In genomic region chr15:93336925-93337761, GRCm38 (mm10) we compare ENCODE assay signal across 7 mouse cellular contexts. TPM values are rescaled to one million over a fixed set of nuclear protein-coding genes. Genes with fewer than 3 reads are reported as not detected.
DNase-seq lines count a peak whose midpoint lies in the region; ATAC-seq and TF ChIP-seq lines count a peak whose summit lies in the region.

Gene Yaf2, minus strand, starts transcription at chr15:93336935.

- peak within 1 kb of the TSS; percentile 84 for H3K9ac ChIP-seq in embryonic facial prominence, embryonic 12.5 days
- H3K9ac ChIP-seq in limb, embryonic 12.5 days (replicated peaks), result peak within 1 kb of the TSS; percentile 84
- peak within 1 kb of the TSS; percentile 96 for H3K9ac ChIP-seq in midbrain, embryonic 15.5 days

- DNase-seq in adrenal gland, postnatal 25 days, result peak; percentile 91
- DNase-seq in heart, adult 18-20 months, result peak; percentile 83 to 92
- DNase-seq in kidney, adult 2 months, result peak; percentile 91
- DNase-seq in spleen, adult 2 months (ENCODE audit: low read depth in 1 of 2, low spot score in 2 of 2), result peak; percentile 53 to 85

- WGBS in embryonic facial prominence, embryonic 12.5 days, result under 1% methylated on average over 72 of the region's 73 CpGs
- under 1% methylated on average over 73 of the region's 73 CpGs for WGBS in kidney, adult 2 months
- under 1% methylated on average over 63 of the region's 73 CpGs for WGBS in limb, embryonic 12.5 days
- WGBS in midbrain, embryonic 15.5 days, result under 1% methylated on average over 64 of the region's 73 CpGs
- WGBS in spleen, adult 2 months, result under 1% methylated on average over 72 of the region's 73 CpGs

- no peaks in the 10 kb centered on the region for H3K27me3 ChIP-seq in embryonic facial prominence, embryonic 12.5 days
- no peaks in the 10 kb centered on the region for H3K27me3 ChIP-seq in kidney, adult 2 months (replicated peaks; ENCODE audit: control insufficient read depth, insufficient read depth, low read length)
- H3K27me3 ChIP-seq in limb, embryonic 12.5 days, result 0 out of 2 replicates have a peak, but pooled peaks cover 3% of the 10 kb centered on the region
- no peaks in the 10 kb centered on the region for H3K27me3 ChIP-seq in midbrain, embryonic 15.5 days (replicated peaks)
- H3K27me3 ChIP-seq in spleen, adult 2 months (ENCODE audit: control insufficient read depth, insufficient read depth, low read length), result no peaks in the 10 kb centered on the region

- H3K4me1 ChIP-seq in embryonic facial prominence, embryonic 12.5 days, result peaks cover 8% of the 10 kb centered on the region; the same call in 1 of the 2 replicates
- H3K4me1 ChIP-seq in kidney, adult 2 months (ENCODE audit: control insufficient read depth, insufficient read depth, low read length), result 0 out of 2 replicates have a peak, but pooled peaks cover 3% of the 10 kb centered on the region
- peaks cover 5% of the 10 kb centered on the region; the same call in 1 of the 2 replicates for H3K4me1 ChIP-seq in limb, embryonic 12.5 days (replicated peaks)
- peaks cover 21% of the 10 kb centered on the region for H3K4me1 ChIP-seq in midbrain, embryonic 15.5 days
- H3K4me1 ChIP-seq in spleen, adult 2 months (ENCODE audit: control insufficient read depth, insufficient read depth, insufficient read length), result peaks cover 5% of the 10 kb centered on the region; the same call in 1 of the 2 replicates

- H3K36me3 ChIP-seq in embryonic facial prominence, embryonic 12.5 days, result peaks cover 6% of the 10 kb centered on the region
- no peaks in the 10 kb centered on the region for H3K36me3 ChIP-seq in kidney, adult 2 months (ENCODE audit: control insufficient read depth, insufficient read depth, low read length)
- H3K36me3 ChIP-seq in limb, embryonic 12.5 days, result peaks cover 12% of the 10 kb centered on the region
- H3K36me3 ChIP-seq in midbrain, embryonic 15.5 days (replicated peaks), result no peaks in the 10 kb centered on the region
- H3K36me3 ChIP-seq in spleen, adult 2 months (ENCODE audit: control insufficient read depth, insufficient read depth, low read length), result no peaks in the 10 kb centered on the region

- H3K9me3 ChIP-seq in embryonic facial prominence, embryonic 12.5 days, result no peaks in the 10 kb centered on the region
- no peaks in the 10 kb centered on the region for H3K9me3 ChIP-seq in limb, embryonic 12.5 days
- no peaks in the 10 kb centered on the region for H3K9me3 ChIP-seq in midbrain, embryonic 15.5 days

- peak within 1 kb of the TSS; percentile 67 for H3K4me2 ChIP-seq in embryonic facial prominence, embryonic 12.5 days (replicated peaks)
- H3K4me2 ChIP-seq in limb, embryonic 12.5 days, result peak within 1 kb of the TSS; percentile 79
- peak within 1 kb of the TSS; percentile 84 for H3K4me2 ChIP-seq in midbrain, embryonic 15.5 days

- H3K4me3 ChIP-seq in embryonic facial prominence, embryonic 12.5 days, result peak within 1 kb of the TSS; percentile 79
- H3K4me3 ChIP-seq in kidney, adult 2 months (ENCODE audit: insufficient read depth, low read depth, low read length), result peak within 1 kb of the TSS; percentile 68
- peak within 1 kb of the TSS; percentile 78 for H3K4me3 ChIP-seq in limb, embryonic 12.5 days (replicated peaks)
- peak within 1 kb of the TSS; percentile 87 for H3K4me3 ChIP-seq in midbrain, embryonic 15.5 days
- peak within 1 kb of the TSS; percentile 80 for H3K4me3 ChIP-seq in spleen, adult 2 months (ENCODE audit: extremely low read depth, insufficient read depth, insufficient read length)

- TF ChIP-seq CTCF in kidney, adult 2 months (conservative IDR thresholded peaks at IDR 0.05; ENCODE audit: insufficient read depth, insufficient read length, low read depth, low read length), result no peak
- TF ChIP-seq CTCF in spleen, adult 2 months (IDR thresholded peaks at IDR 0.05; ENCODE audit: extremely low read depth, insufficient read depth, insufficient read length, insufficient replicate concordance), result no peak

- no peak for TF ChIP-seq POLR2A in kidney, adult 2 months (IDR thresholded peaks at IDR 0.05; ENCODE audit: low read depth, low read length)
- no peak for TF ChIP-seq POLR2A in spleen, adult 2 months (IDR thresholded peaks at IDR 0.05; ENCODE audit: low read depth, low read length)

- ATAC-seq in embryonic facial prominence, embryonic 12.5 days (ENCODE audit: insufficient number of reproducible peaks, insufficient read depth, low FRiP score, low TSS enrichment), result peak; percentile 91
- peak; percentile 87 for ATAC-seq in limb, embryonic 12.5 days (ENCODE audit: insufficient number of reproducible peaks, insufficient read depth, low FRiP score, low TSS enrichment, low read depth)
- ATAC-seq in midbrain, embryonic 15.5 days (replicated peaks), result peak; percentile 94

- H3K27ac ChIP-seq in embryonic facial prominence, embryonic 12.5 days, result peak within 1 kb of the TSS; percentile 90
- peak within 1 kb of the TSS; percentile 36; the same call in 1 of the 2 replicates for H3K27ac ChIP-seq in kidney, adult 2 months (ENCODE audit: insufficient read depth, low read depth, low read length)
- H3K27ac ChIP-seq in limb, embryonic 12.5 days, result peak within 1 kb of the TSS; percentile 84
- H3K27ac ChIP-seq in midbrain, embryonic 15.5 days, result peak within 1 kb of the TSS; percentile 95
- peak within 1 kb of the TSS; percentile 60; the same call in 1 of the 2 replicates for H3K27ac ChIP-seq in spleen, adult 2 months (ENCODE audit: insufficient read depth, low read length)

RNA-seq across cellular contexts. Expression of gene Yaf2, which starts in this region (rescaled TPM):
- total RNA-seq in adrenal gland, postnatal 25 days (2021), result 36.5 and 42.2 TPM in 2 replicates
- polyA plus RNA-seq in embryonic facial prominence, embryonic 12.5 days (2016; fragmentation: Nextera tagmentation; extraction: Ambion mirVana), result 68.5 and 70.2 TPM in 2 replicates
- 10 to 100 TPM; 20.5 to 21.7 TPM for total RNA-seq in heart, adult 18-20 months (2021)
- 22.7 and 23.8 TPM in 2 replicates for polyA plus RNA-seq in kidney, adult 2 months (2012; rRNA removed)
- 70.4 and 75.8 TPM in 2 replicates for polyA plus RNA-seq in limb, embryonic 12.5 days (2016; fragmentation: Nextera tagmentation; extraction: Ambion mirVana)
- polyA plus RNA-seq in midbrain, embryonic 15.5 days (2015; fragmentation: Nextera tagmentation; extraction: Ambion mirVana), result 121 and 122 TPM in 2 replicates
- polyA plus RNA-seq in spleen, adult 2 months (2012; rRNA removed), result 12.9 and 19.1 TPM in 2 replicates

Comparison
In these comparisons a context has a peak if more than half of its experiments do, and no peak if none do; other contexts are left out.
1. Peak in every context shown above with its lines: DNase-seq, ATAC-seq, H3K4me3 ChIP-seq and H3K27ac ChIP-seq.
2. H3K27ac ChIP-seq: peak in every context shown above with its lines; median percentile 95 in midbrain, embryonic 15.5 days; 90 in embryonic facial prominence, embryonic 12.5 days; 84 in limb, embryonic 12.5 days; 60 in spleen, adult 2 months; 36 in kidney, adult 2 months.